Comparison of ENCODE assay signal across 21 mouse cellular contexts in genomic region chr2:83768311-83769047, GRCm38 (mm10). TPM values are rescaled to one million over a fixed set of nuclear protein-coding genes. Genes with fewer than 3 reads are reported as not detected.
A peak's percentile ranks its signal among the peaks of the same experiment; 100 is the strongest.
DNase-seq lines count a peak whose midpoint lies in the region; ATAC-seq lines count a peak whose summit lies in the region.
"Had no signal": no experiment of that assay in that cellular context is flagged by ENCODE, and none has a peak within 500 bp of the region (broad histone marks: within the 10 kb centered on the region; RNA-seq: fewer than 3 reads in every experiment).

No protein-coding gene starts in this region.

- H3K9ac ChIP-seq in heart, embryonic 12.5 days = no peak overlapping the region
- H3K9ac ChIP-seq in midbrain, embryonic 15.5 days = no peak overlapping the region
- H3K9ac ChIP-seq: embryonic facial prominence, embryonic 12.5 days; forebrain, embryonic 13.5 days; forebrain, embryonic 15.5 days had no signal

- no peaks in the 10 kb centered on the region for H3K4me1 ChIP-seq in heart, embryonic 12.5 days (replicated peaks)
- no peaks in the 10 kb centered on the region for H3K4me1 ChIP-seq in midbrain, embryonic 15.5 days
- H3K4me1 ChIP-seq: embryonic facial prominence, embryonic 10.5 days; embryonic facial prominence, embryonic 12.5 days; forebrain, embryonic 13.5 days; forebrain, embryonic 15.5 days had no signal

- H3K4me3 ChIP-seq in heart, embryonic 12.5 days = no peak overlapping the region
- no peak overlapping the region for H3K4me3 ChIP-seq in midbrain, embryonic 15.5 days
- H3K4me3 ChIP-seq: embryonic facial prominence, embryonic 10.5 days; embryonic facial prominence, embryonic 12.5 days; forebrain, embryonic 13.5 days; forebrain, embryonic 15.5 days had no signal

- peaks cover 16% of the 10 kb centered on the region; the same call in 1 of the 2 replicates for H3K27me3 ChIP-seq in heart, embryonic 12.5 days (replicated peaks)
- no peaks in the 10 kb centered on the region for H3K27me3 ChIP-seq in midbrain, embryonic 15.5 days (replicated peaks)
- H3K27me3 ChIP-seq: embryonic facial prominence, embryonic 12.5 days; forebrain, embryonic 13.5 days; forebrain, embryonic 15.5 days; Patski had no signal

- H3K4me2 ChIP-seq in heart, embryonic 12.5 days = no peak overlapping the region
- H3K4me2 ChIP-seq in midbrain, embryonic 15.5 days = no peak overlapping the region
- H3K4me2 ChIP-seq: embryonic facial prominence, embryonic 12.5 days; forebrain, embryonic 13.5 days; forebrain, embryonic 15.5 days had no signal

- H3K9me3 ChIP-seq in heart, embryonic 12.5 days (replicated peaks) = no peaks in the 10 kb centered on the region
- no peaks in the 10 kb centered on the region for H3K9me3 ChIP-seq in midbrain, embryonic 15.5 days
- H3K9me3 ChIP-seq: embryonic facial prominence, embryonic 10.5 days; embryonic facial prominence, embryonic 12.5 days; forebrain, embryonic 13.5 days; forebrain, embryonic 15.5 days had no signal

- no peak overlapping the region for H3K27ac ChIP-seq in heart, embryonic 12.5 days (ENCODE audit: poor library complexity, severe bottlenecking)
- no peak overlapping the region for H3K27ac ChIP-seq in midbrain, embryonic 15.5 days
- H3K27ac ChIP-seq: embryonic facial prominence, embryonic 10.5 days; embryonic facial prominence, embryonic 12.5 days; forebrain, embryonic 13.5 days; forebrain, embryonic 15.5 days had no signal

- DNase-seq in heart, adult 11 months = peak; percentile 71
- peak; percentile 21 for DNase-seq in testis, postnatal 10 days (ENCODE audit: low spot score)
- DNase-seq in testis, postnatal 14 days (ENCODE audit: low spot score) = no peak
- DNase-seq: adrenal gland, adult 8-10 months; adrenal gland, postnatal 14 days; adrenal gland, postnatal 36 days; cerebellum, adult 11-12 months; cerebellum, adult 2 months; cerebellum, adult 9-10 months; cerebellum, postnatal 10 days; cerebellum, postnatal 25 days had no signal

- WGBS in heart, embryonic 12.5 days = 88% methylated on average over 4 of the region's 4 CpGs
- WGBS in midbrain, embryonic 15.5 days = 88% methylated on average over 4 of the region's 4 CpGs

- H3K36me3 ChIP-seq in heart, embryonic 12.5 days = peaks cover 36% of the 10 kb centered on the region
- H3K36me3 ChIP-seq in midbrain, embryonic 15.5 days (replicated peaks) = no peaks in the 10 kb centered on the region
- H3K36me3 ChIP-seq: forebrain, embryonic 15.5 days had no signal

- ATAC-seq in heart, embryonic 12.5 days (ENCODE audit: insufficient number of reproducible peaks, low FRiP score) = no peak
- ATAC-seq in megakaryocyte progenitor cell, adult 5-6 weeks (replicated peaks; ENCODE audit: poor library complexity) = peak; percentile 38; the same call in 1 of the 2 replicates
- no peak for ATAC-seq in granulocyte monocyte progenitor cell, adult 5-6 weeks (replicated peaks; ENCODE audit: poor library complexity, severe bottlenecking)
- ATAC-seq in midbrain, embryonic 15.5 days (replicated peaks) = no peak
- ATAC-seq: activated CD4-positive, CD25-positive, alpha-beta regulatory T cell, adult 4 months; forebrain, embryonic 13.5 days; forebrain, embryonic 15.5 days; Patski had no signal

RNA-seq across cellular contexts. Expression of gene Fam171b, which starts 44.0 kb away (rescaled TPM):
- polyA plus RNA-seq in heart, embryonic 12.5 days (2016; fragmentation: Nextera tagmentation; extraction: Ambion mirVana) = 2.9 and 3.3 TPM in 2 replicates
- not detected in 2 replicates for total RNA-seq in megakaryocyte progenitor cell, adult 5-6 weeks (2015)
- total RNA-seq in megakaryocyte progenitor cell, adult 5-6 weeks (2017) = not detected in 2 replicates
- total RNA-seq in granulocyte monocyte progenitor cell, adult 5-6 weeks (2014; fragmentation: Nextera tagmentation) = not detected in 2 replicates
- total RNA-seq in granulocyte monocyte progenitor cell, adult 5-6 weeks (2017) = not detected in 2 replicates
- 75.9 and 82.2 TPM in 2 replicates for polyA plus RNA-seq in midbrain, embryonic 15.5 days (2015; fragmentation: Nextera tagmentation; extraction: Ambion mirVana)

RNA-seq across cellular contexts. Expression of gene Itgav, which starts 44.3 kb away (rescaled TPM):
- 95.0 and 108 TPM in 2 replicates for polyA plus RNA-seq in heart, embryonic 12.5 days (2016; fragmentation: Nextera tagmentation; extraction: Ambion mirVana)
- 23.4 and 30.9 TPM in 2 replicates for total RNA-seq in megakaryocyte progenitor cell, adult 5-6 weeks (2015)
- 9.5 and 20.9 TPM in 2 replicates for total RNA-seq in megakaryocyte progenitor cell, adult 5-6 weeks (2017)
- total RNA-seq in granulocyte monocyte progenitor cell, adult 5-6 weeks (2014; fragmentation: Nextera tagmentation) = 17.0 and 33.3 TPM in 2 replicates
- total RNA-seq in granulocyte monocyte progenitor cell, adult 5-6 weeks (2017) = 16.4 and 23.8 TPM in 2 replicates
- polyA plus RNA-seq in midbrain, embryonic 15.5 days (2015; fragmentation: Nextera tagmentation; extraction: Ambion mirVana) = 16.1 and 16.9 TPM in 2 replicates
